Mouse (Mus musculus) limb, embryonic 14.5 days (tissue): ENCODE data around the gene Sipa1l2. TPM values are rescaled to one million over a fixed set of nuclear protein-coding genes. Genes with fewer than 3 reads are reported as not detected.

Experiments used
- ATAC-seq: fragments of 200-750 bp; cut with Nextera tagmentation; 2 replicates; pipeline ENCODE4 v1.8.0; 2017; ENCODE audit warnings: low read depth, moderate number of reproducible peaks, moderate TSS enrichment; ENCODE audit not compliant: low FRiP score
- DNase-seq: peaks from one replicate; pipeline ENCODE4 v3.0.0-alpha.2; 2015; ENCODE audit warnings: low spot score
- H3K27ac ChIP-seq: fragments of 300-500 bp; sonication (generic); replicated peaks from 2 replicates; pipeline ENCODE4 v1.5.1; 2014; ENCODE audit warnings: low read depth, mild to moderate bottlenecking, low read length, moderate library complexity, mixed read lengths
- H3K27me3 ChIP-seq: fragments of 300-500 bp; sonication (generic); 2 replicates; pipeline ENCODE4 v1.6.1; 2014; ENCODE audit warnings: low read length, mixed read lengths; ENCODE audit not compliant: control insufficient read depth, insufficient read depth
- H3K36me3 ChIP-seq: fragments of 300-500 bp; sonication (generic); 2 replicates; pipeline ENCODE4 v1.6.1; 2014; ENCODE audit warnings: mild to moderate bottlenecking, low read length, moderate library complexity, mixed read lengths; ENCODE audit not compliant: control insufficient read depth, insufficient read depth
- H3K4me1 ChIP-seq: fragments of 300-500 bp; sonication (generic); 2 replicates; pipeline ENCODE4 v1.6.1; 2014; ENCODE audit warnings: antibody characterized with exemption, low read length, mixed read lengths; ENCODE audit not compliant: control insufficient read depth, insufficient read depth
- H3K4me2 ChIP-seq: fragments of 300-500 bp; sonication (generic); replicated peaks from 2 replicates; pipeline ENCODE4 v1.6.1; 2014; ENCODE audit warnings: low read depth, mild to moderate bottlenecking, low read length, moderate library complexity; ENCODE audit not compliant: severe bottlenecking
- H3K4me3 ChIP-seq: fragments of 300-500 bp; sonication (generic); replicated peaks from 2 replicates; pipeline ENCODE4 v1.5.1; 2014; ENCODE audit warnings: low read length
- H3K9ac ChIP-seq: fragments of 300-500 bp; sonication (generic); 2 replicates; pipeline ENCODE4 v1.6.1; 2014; ENCODE audit warnings: mild to moderate bottlenecking, low read depth, low read length, moderate library complexity; ENCODE audit not compliant: severe bottlenecking
- H3K9me3 ChIP-seq: fragments of 300-500 bp; sonication (generic); 2 replicates; pipeline ENCODE4 v1.6.1; 2016; ENCODE audit warnings: low read length; ENCODE audit not compliant: control insufficient read depth
- POLR2A ChIP-seq: fragments of 200-500 bp; IDR thresholded peaks from 2 replicates; pipeline ENCODE4 v1.8.0; 2012; ENCODE audit warnings: inconsistent platforms, mild to moderate bottlenecking, moderate library complexity, borderline replicate concordance; ENCODE audit not compliant: insufficient read depth, insufficient read length; ENCODE audit errors: extremely low read depth
- WGBS: fragments of 180-500 bp; shearing (Covaris S2); extraction: QIAGEN DNeasy Blood & Tissue Kit; methylation state at CpG from one replicate; pipeline ENCODE4 v1.1.7; 2014; 5-methylcytosine and 5-hydroxymethylcytosine counted together
- polyA plus RNA-seq, 2 experiments: library from polyadenylated mRNA; depleted of rRNA in 1 of 2; stranded (reverse) in 1 of 2; unstranded in 1 of 2; fragments of >200 nt; fragmentation: Nextera tagmentation in 1 of 2; extraction: Ambion mirVana in 1 of 2; gene quantifications; 2 replicates each; pipeline versions ENCODE4 v1.2.1 to v1.2.3; 2012 to 2014

Sipa1l2 gene
- polyA plus RNA-seq, 2 experiments, result 11.6 to 21.6 TPM

DNA sequence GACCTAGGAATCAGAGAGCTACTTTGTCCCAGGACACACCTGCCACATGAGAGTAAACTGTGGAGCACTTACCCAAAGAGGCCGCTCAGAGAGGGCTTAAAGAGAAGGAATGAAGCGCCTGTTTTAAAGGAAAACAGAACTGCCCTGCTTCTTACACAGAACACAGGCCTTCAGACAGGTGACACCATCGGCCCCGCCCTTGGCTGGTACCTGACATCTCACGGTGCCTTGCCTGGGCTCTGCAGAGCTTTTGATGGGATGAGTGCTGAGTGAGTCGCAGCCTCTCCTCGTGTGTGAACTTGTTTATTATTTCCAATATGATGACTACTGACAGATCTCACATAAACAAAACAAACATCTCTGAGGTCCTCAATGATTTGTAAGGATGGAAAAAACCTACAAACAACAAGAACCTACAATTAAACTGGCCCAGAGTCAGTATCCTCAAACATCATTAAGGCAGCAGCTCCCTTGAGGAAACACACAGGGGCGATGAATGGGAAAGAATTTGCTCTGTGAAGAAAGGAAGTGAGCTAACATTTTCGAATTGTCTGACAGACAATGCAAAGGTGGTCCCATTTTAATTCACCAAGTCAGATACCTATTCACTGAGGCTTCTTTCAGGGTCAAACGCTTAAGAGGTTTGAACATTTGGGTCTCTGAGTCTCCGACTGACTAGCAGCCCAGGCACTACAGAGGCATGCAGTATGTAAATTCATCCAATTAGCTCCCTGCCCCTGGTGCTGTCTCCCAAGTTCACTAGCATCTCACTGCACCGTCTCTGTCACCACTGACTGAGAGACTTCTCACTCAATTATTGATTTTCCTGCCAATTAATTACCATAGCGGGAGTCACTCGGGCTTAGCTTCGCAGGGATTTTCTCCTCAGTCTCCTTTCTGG is 39.2 kb downstream of the Sipa1l2 start:
- Histone ChIP-seq H3K4me1 (peaks cover 48% of the 10 kb centered on the region), H3K9ac (no peak overlapping the region), H3K36me3 (no peaks in the 10 kb centered on the region), H3K4me2 (no peak overlapping the region), H3K27me3 (no peaks in the 10 kb centered on the region), H3K9me3 (no peaks in the 10 kb centered on the region), H3K27ac (no peak overlapping the region), H3K4me3 (no peak overlapping the region)
- DNase-seq, result no peak
- ATAC-seq, result no peak
- no peak for TF ChIP-seq POLR2A
- 52% methylated on average over 15 of the region's 15 CpGs for WGBS

DNA sequence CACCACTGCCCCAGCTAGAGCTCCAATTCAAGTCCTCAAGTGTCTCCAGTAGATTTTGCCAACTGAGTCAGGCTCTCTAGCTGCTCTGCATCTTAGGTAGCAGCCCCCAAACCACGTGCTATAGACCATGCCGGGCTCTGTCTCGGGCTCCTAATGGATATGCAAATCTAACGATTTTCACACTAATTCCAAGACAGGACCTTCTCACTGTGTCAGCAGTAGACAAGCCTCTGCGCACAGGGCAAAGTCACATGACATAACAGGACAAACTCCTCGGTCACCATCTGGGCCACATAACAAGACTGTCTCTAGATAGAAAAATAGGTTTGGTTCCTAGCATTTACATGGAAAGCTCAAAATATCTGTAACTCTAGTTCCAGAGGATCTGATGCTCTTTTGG is 40.6 kb downstream of the Sipa1l2 start:
- Histone ChIP-seq H3K9ac (no peak overlapping the region), H3K9me3 (no peaks in the 10 kb centered on the region), H3K27ac (no peak overlapping the region), H3K4me3 (no peak overlapping the region), H3K4me2 (no peak overlapping the region), H3K36me3 (no peaks in the 10 kb centered on the region), H3K4me1 (peaks cover 48% of the 10 kb centered on the region), H3K27me3 (no peaks in the 10 kb centered on the region)
- DNase-seq, result no peak
- ATAC-seq, result no peak
- no peak for TF ChIP-seq POLR2A
- WGBS, result 65% methylated on average over 6 of the region's 6 CpGs

DNA sequence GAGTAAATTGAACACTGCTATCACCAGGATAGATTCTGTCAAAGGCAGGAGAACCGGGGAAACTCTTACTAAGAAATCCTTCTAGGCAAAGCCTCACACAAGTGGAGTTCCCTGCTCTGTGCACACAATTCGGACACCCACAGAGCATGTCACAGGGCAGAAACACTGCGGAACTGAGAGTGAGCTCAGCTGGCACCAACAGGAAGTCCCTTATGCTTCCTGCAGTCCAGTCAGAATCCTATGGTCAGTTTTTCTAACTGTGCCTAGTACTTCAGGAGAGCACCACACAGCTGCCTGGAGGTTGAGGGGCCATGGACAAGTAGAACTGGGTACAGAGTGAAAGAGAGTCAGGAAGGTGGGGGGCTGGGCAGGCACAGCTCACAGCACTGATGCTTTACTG is 41.7 kb downstream of the Sipa1l2 start:
- Histone ChIP-seq H3K4me2 (no peak overlapping the region), H3K27me3 (no peaks in the 10 kb centered on the region), H3K27ac (no peak overlapping the region), H3K4me3 (no peak overlapping the region), H3K9ac (no peak overlapping the region), H3K4me1 (peaks cover 56% of the 10 kb centered on the region), H3K36me3 (no peaks in the 10 kb centered on the region), H3K9me3 (no peaks in the 10 kb centered on the region)
- WGBS, result 51% methylated on average over 3 of the region's 3 CpGs
- no peak for DNase-seq
- no peak for TF ChIP-seq POLR2A
- ATAC-seq, result no peak

DNA sequence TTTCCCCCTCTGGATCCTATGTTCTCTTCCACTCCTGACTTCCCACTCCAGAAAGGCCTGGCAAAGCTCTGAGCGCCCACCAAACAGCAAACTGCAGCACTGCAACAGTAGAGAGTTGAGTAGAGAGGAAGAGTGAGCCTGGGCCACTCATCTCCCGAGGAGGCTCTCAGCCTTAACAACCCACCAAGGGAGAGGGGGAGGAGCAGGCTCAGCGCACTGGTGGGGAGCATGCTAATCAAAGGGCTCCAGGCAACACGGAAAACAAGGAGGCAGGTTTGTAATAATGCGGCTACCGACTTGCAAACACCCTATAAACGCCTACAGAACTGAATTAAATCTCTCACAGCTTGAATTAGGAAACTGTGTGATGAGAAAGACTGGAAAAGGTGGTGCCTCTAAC is 42.6 kb downstream of the Sipa1l2 start:
- ATAC-seq (no peak), DNase-seq (no peak)
- Histone ChIP-seq H3K4me2 (0 out of 2 replicates have a peak overlapping the region, but pooled peaks have one; percentile 19), H3K9me3 (no peaks in the 10 kb centered on the region), H3K27me3 (no peaks in the 10 kb centered on the region), H3K4me1 (peaks cover 48% of the 10 kb centered on the region), H3K36me3 (no peaks in the 10 kb centered on the region), H3K9ac (no peak overlapping the region), H3K4me3 (no peak overlapping the region), H3K27ac (no peak overlapping the region)
- no peak for TF ChIP-seq POLR2A
- WGBS, result 9% methylated on average over 7 of the region's 7 CpGs

DNA sequence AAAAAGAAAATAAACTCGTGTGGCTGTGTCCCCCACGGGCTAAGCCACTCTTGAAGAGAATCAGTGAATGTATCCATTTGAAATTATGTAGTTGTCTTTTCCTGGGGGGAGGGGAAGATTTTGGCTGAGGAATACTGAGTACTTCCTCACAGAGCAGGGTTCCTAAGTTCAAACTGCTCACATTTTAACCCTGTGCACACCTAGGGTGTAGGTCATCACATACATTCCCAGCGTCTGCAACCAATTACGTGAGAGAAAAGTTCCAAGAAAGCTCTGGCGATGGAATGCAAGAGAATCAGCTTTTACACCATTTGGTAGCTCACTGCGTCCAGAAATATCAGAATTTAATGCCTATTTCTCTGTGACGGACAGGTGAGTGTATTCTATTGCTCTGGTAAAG is 43.0 kb downstream of the Sipa1l2 start:
- H3K4me1 ChIP-seq, result peaks cover 43% of the 10 kb centered on the region
- no peak overlapping the region for H3K27ac ChIP-seq
- 8% methylated on average over 7 of the region's 7 CpGs for WGBS
- ATAC-seq, result no peak
- 0 out of 2 replicates have a peak overlapping the region, but pooled peaks have one; percentile 19 for H3K4me2 ChIP-seq
- H3K4me3 ChIP-seq, result no peak overlapping the region
- TF ChIP-seq POLR2A, result no peak
- no peak for DNase-seq
- no peaks in the 10 kb centered on the region for H3K36me3 ChIP-seq
- no peaks in the 10 kb centered on the region for H3K27me3 ChIP-seq
- H3K9ac ChIP-seq, result no peak overlapping the region
- no peaks in the 10 kb centered on the region for H3K9me3 ChIP-seq

- TF ChIP-seq POLR2A, result no peak
- WGBS, result 87% methylated on average over 2 of the region's 2 CpGs
- Histone ChIP-seq H3K36me3 (no peaks in the 10 kb centered on the region), H3K4me3 (no peak overlapping the region), H3K27me3 (no peaks in the 10 kb centered on the region), H3K4me1 (peaks cover 29% of the 10 kb centered on the region), H3K27ac (no peak overlapping the region), H3K4me2 (no peak overlapping the region), H3K9ac (no peak overlapping the region), H3K9me3 (no peaks in the 10 kb centered on the region)
- ATAC-seq, result no peak
- DNase-seq, result no peak
Observed at GRCm38 (mm10) chr8:125524479-125524878, 45.1 kb downstream of the Sipa1l2 start.
